Mouse (Mus musculus): Measurements from ENCODE around the gene Morn5. TPM values are rescaled to one million over a fixed set of nuclear protein-coding genes. Genes with fewer than 3 reads are reported as not detected.

The Morn5 gene
- total RNA-seq (2023), result not detected

GRCm38 (mm10) chr2:36048748-36049566, at the start of gene Morn5, which contains the start of gene Ndufa8:
Gene Morn5, plus strand, starts transcription at chr2:36049458.
Gene Ndufa8, minus strand, starts transcription at chr2:36049406.

GRCm38 (mm10) chr2:36104956-36105741, 55.9 kb downstream of the Morn5 start, which contains the start of gene Lhx6:
Gene Lhx6, minus strand, starts transcription at chr2:36105408.

Other genes starting within 250 kb of the Morn5 start
- under 1 TPM; 0.33 to 0.61 TPM for gene Ttll11, start 69.5 kb upstream of the Morn5 start, total RNA-seq (2023)
- 10 to 100 TPM; 40.7 to 47.0 TPM for gene Ndufa8, start 52 bp upstream of the Morn5 start, total RNA-seq (2023)
- gene Lhx6, start 56.0 kb downstream of the Morn5 start, total RNA-seq (2023), result not detected
- gene Mrrf, start 86.9 kb downstream of the Morn5 start, total RNA-seq (2023), result 10 to 100 TPM; 17.4 to 17.9 TPM
- 10 to 100 TPM; 39.6 to 41.3 TPM for gene Rbm18, start 87.3 kb downstream of the Morn5 start, total RNA-seq (2023)
- under 1 TPM; 0.39 to 0.84 TPM for gene Ptgs1, start 181.0 kb downstream of the Morn5 start, total RNA-seq (2023)